Mouse (Mus musculus) adrenal gland, adult (tissue): ENCODE data around the gene Bcap31.

Experiments
- DNase-seq, 2 experiments: peaks; one replicate each; pipeline ENCODE4 v3.0.0; 2022 to 2023; ENCODE audit warnings: low spot score in 1 of 2; ENCODE audit not compliant: inconsistent age in 2 of 2

Gene Bcap31

GRCm38 (mm10) chrX:73684156-73684555, 31.8 kb downstream of the Bcap31 start:
- no peak for DNase-seq

GRCm38 (mm10) chrX:73676668-73677067, 39.3 kb downstream of the Bcap31 start:
- no peak for DNase-seq

GRCm38 (mm10) chrX:73675231-73675630, 40.7 kb downstream of the Bcap31 start:
- peak; percentile 64 to 80 for DNase-seq

- peak; percentile 48 to 59 for DNase-seq
These were observed 41.9 kb downstream of the Bcap31 start for GRCm38 (mm10) chrX:73673968-73674661.

GRCm38 (mm10) chrX:73673619-73673967, 42.4 kb downstream of the Bcap31 start:
- DNase-seq = peak in 1 of 2 experiments; percentile 60

GRCm38 (mm10) chrX:73672879-73673618, 42.9 kb downstream of the Bcap31 start, which contains the start of gene Slc6a8:
Slc6a8 (plus strand) TSS chrX:73673150.
- peak; percentile 79 to 88 for DNase-seq

GRCm38 (mm10) chrX:73672031-73672431, 43.9 kb downstream of the Bcap31 start:
- DNase-seq = peak; percentile 58 to 83

- DNase-seq = peak in 1 of 2 experiments; percentile 25
These were observed 52.8 kb downstream of the Bcap31 start for GRCm38 (mm10) chrX:73663143-73663542.

GRCm38 (mm10) chrX:73660284-73660665, 55.7 kb downstream of the Bcap31 start:
- DNase-seq = no peak

GRCm38 (mm10) chrX:73659575-73660283, 56.2 kb downstream of the Bcap31 start, which contains the start of gene Pnck:
Pnck (minus strand) TSS chrX:73660117.
- DNase-seq = peak; percentile 31 to 54

- DNase-seq = peak in 1 of 2 experiments; percentile 23
These were observed 56.9 kb downstream of the Bcap31 start for GRCm38 (mm10) chrX:73658936-73659574.

GRCm38 (mm10) chrX:73658391-73658790, 57.6 kb downstream of the Bcap31 start:
- DNase-seq = no peak

- peak; percentile 47 to 48 for DNase-seq
These were observed 60.4 kb downstream of the Bcap31 start for GRCm38 (mm10) chrX:73655529-73655928.

- peak; percentile 71 to 76 for DNase-seq
These were observed 61.8 kb downstream of the Bcap31 start for GRCm38 (mm10) chrX:73654177-73654576.

- DNase-seq = no peak
These were observed 62.6 kb downstream of the Bcap31 start for GRCm38 (mm10) chrX:73653392-73653791.

- DNase-seq = peak in 1 of 2 experiments; percentile 33
These were observed 65.1 kb downstream of the Bcap31 start for GRCm38 (mm10) chrX:73650869-73651268.

- DNase-seq = no peak
These were observed 70.9 kb downstream of the Bcap31 start for GRCm38 (mm10) chrX:73645121-73645520.

- peak in 1 of 2 experiments; percentile 51 for DNase-seq
These were observed 76.0 kb downstream of the Bcap31 start for GRCm38 (mm10) chrX:73639901-73640469.

GRCm38 (mm10) chrX:73639255-73639675, 76.7 kb downstream of the Bcap31 start, which contains the start of gene Dusp9:
Dusp9 (plus strand) TSS chrX:73639419.
- DNase-seq = peak; percentile 43 to 72

GRCm38 (mm10) chrX:73637415-73637814, 78.6 kb downstream of the Bcap31 start:
- peak in 1 of 2 experiments; percentile 38 for DNase-seq
